Mouse (Mus musculus) left cerebral cortex, adult 18-20 months (tissue): ENCODE data around the gene Fam162b. TPM values are rescaled to one million over a fixed set of nuclear protein-coding genes. Genes with fewer than 3 reads are reported as not detected.

Experiments used
- total RNA-seq, 2 experiments: library from RNA; stranded (reverse); gene quantifications; 2 replicates each; pipeline ENCODE4 v1.2.3; 2021

Gene Fam162b
- total RNA-seq, 2 experiments from 2014 or later, result not detected

Other genes with a start within 250 kb of the Fam162b start
- gene Gm49339, start 109.9 kb downstream of the Fam162b start, total RNA-seq, result not detected
- under 1 TPM; 0.21 to 0.53 TPM for gene Lilr4b, start 109.9 kb downstream of the Fam162b start, total RNA-seq
- under 1 TPM; 0.37 to 0.56 TPM for gene Lilrb4a, start 99.6 kb downstream of the Fam162b start, total RNA-seq
- not detected for gene Gprc6a, start 40.9 kb upstream of the Fam162b start, total RNA-seq
- not detected for gene Rfx6, start 87.2 kb upstream of the Fam162b start, total RNA-seq